Mouse (Mus musculus) right cerebral cortex, postnatal 36 days (tissue): ENCODE data around the gene Pcdh7.

Source experiments
- DNase-seq, 2 experiments: peaks; one replicate each; pipeline ENCODE4 v3.0.0; 2022; ENCODE audit warnings: low spot score in 2 of 2, mixed read lengths in 1 of 2

The Pcdh7 gene

GRCm38 (mm10) chr5:57921140-57921539 lies 203.4 kb downstream of the Pcdh7 start:
- no peak for DNase-seq

DNA sequence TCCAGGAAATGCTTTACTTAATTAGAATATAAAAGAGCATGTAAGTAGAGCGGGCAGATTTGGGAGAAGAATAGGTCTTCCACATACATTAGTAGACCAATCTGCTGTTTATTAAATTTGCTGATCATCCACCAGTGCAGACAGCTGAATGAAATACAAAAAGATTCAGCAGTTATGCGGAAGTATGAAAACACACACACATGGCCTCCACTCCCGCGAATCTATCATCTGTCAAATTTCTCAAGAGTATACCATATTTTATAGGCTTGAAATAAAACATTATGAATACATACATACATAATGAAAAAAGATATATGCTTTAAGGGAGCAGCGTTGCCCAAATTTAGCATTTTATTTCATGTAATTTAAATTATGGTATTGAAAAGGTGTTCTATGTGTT lies 213.6 kb downstream of the Pcdh7 start:
- no peak for DNase-seq

DNA sequence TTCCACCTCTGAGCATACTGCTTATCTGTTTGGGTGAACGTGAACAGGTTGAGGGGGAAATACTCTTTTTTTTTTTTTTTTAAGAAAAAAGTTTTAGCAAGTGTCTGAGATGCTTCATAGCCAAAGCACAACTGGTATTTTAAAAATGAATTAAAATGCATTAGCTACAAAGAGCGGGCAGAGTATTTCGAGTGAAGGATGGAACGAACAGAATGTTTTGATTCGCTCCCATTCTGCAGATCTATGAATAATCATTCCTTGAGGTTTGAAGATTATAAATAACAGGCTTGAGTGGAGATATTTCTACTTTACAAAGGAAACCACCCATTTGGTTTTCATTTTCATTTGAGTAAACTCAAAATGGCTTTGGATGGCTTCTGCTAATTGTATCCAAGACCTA lies 214.0 kb downstream of the Pcdh7 start:
- no peak for DNase-seq

GRCm38 (mm10) chr5:57934666-57935065 lies 216.9 kb downstream of the Pcdh7 start:
- DNase-seq = no peak

DNA sequence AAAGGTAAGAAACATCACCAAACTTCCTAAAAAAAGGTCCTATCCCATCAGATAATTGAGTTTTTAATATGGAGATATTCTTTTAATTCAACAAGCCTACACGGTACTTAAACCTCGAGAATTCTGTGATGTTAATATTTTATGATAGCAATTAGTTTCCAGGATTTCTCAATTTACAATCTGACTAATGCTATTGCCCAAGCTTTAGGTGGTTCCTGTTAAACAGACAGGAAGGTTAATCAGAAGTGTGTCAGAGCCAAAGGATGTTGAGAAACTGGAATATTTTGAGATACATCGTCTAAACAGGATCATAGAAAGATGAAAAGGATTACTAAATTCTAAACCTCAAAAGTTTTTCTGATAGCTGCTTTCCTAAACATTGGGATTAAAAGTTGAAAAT lies 222.7 kb downstream of the Pcdh7 start:
- DNase-seq = no peak

DNA sequence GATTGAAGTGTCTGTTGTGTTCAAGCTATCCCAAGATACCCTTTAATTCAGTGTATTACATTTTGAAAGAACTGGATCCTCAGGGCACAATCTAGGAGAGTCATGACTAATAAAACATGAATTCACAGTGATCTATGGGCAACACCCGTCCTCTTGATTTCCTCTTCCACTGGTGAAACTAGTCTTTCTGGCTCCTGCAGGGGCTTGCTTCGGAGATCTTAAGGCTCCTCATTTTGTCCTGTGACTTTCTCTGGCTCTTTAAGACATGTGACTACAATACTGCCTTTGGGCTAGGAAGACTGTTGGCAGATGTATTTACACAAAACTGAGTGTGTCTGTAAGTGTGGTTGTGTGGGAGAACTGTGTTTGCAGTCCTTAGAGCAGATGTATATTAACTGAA lies 225.4 kb downstream of the Pcdh7 start:
- no peak for DNase-seq

DNA sequence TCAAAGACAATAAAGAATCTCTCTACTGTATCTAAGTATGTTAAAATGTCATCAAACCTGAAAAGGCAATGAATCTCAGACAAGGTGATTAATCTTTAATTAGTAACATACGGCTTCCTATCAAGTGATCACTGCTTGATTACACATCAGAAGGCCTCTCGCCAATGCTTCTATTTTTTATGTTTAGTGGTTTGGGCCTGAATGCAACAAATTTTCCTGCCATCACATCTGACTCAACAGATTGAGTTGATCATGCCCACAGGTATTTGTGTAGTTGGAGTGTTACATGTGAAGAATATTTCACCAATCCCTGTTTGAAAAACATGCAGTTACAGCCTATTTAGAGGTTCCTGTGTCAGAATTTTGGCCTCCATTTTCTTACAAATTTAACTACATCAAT lies 225.8 kb downstream of the Pcdh7 start:
- no peak for DNase-seq

DNA sequence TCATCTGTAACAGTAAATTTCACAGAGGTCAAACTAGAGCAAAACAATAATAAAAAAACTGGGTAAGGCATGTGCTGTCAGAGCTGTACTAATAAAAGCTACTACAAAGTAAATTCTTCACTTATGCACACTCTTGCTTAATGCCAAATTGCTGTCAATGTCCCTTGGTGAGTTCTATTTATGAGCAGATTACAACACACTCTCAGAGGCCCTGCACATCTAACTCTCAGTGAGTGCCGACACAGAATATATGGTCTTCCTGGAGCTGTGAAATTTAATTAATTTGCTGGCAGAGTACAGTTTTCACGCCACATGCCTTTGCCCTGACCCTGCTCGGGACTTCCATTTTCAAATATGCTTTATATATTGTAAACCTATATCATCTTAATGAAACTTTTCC lies 227.7 kb downstream of the Pcdh7 start:
- no peak for DNase-seq

DNA sequence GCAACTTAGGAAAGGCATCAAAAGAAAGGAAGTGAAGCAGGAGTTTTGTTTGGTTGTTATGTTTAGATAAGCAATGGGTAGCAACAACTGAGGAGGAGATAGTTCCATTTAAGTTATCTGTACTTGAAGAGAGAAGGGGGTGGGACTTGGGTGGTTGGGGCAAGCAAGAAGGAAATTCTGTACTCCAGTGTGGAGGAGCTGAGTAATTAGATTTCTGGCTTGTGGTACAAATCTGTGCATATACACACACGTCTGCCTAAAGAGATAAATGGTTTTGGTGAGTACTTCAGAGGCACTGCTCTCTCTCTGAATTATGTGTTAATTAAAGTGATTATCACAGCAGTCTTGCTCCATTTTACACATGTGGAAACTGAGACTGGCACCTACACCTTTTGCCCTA lies 241.6 kb downstream of the Pcdh7 start:
- DNase-seq = no peak

DNA sequence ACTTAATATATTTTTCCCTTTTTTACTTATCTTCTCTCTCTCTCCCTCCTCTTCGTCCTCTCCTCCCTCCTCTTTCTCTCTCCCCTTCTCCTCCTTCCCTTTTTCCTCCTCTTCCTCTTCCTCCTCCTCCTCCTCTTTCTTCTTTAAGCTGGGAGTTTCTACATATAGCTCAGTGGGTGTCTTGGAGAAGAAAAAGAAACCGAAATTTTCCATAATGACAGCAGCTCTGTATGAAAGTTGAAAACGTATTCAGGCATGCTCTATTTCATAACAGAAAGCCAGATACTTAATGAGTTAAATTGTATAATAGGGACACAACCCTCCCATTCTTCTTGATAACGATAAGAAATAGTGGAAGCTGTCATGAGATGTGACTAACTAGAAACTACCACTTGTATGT lies 246.0 kb downstream of the Pcdh7 start:
- no peak for DNase-seq

GRCm38 (mm10) chr5:57964201-57964600 lies 246.4 kb downstream of the Pcdh7 start:
- DNase-seq = no peak

- no peak for DNase-seq
Measured at GRCm38 (mm10) chr5:57993584-57993983, 275.8 kb downstream of the Pcdh7 start.

GRCm38 (mm10) chr5:58021331-58021730 lies 303.6 kb downstream of the Pcdh7 start:
- no peak for DNase-seq

- DNase-seq = no peak
Measured at GRCm38 (mm10) chr5:58025123-58025522, 307.4 kb downstream of the Pcdh7 start.

GRCm38 (mm10) chr5:58025759-58026158 lies 308.0 kb downstream of the Pcdh7 start:
- no peak for DNase-seq

- no peak for DNase-seq
Measured at GRCm38 (mm10) chr5:58039875-58040274, 322.1 kb downstream of the Pcdh7 start.

DNA sequence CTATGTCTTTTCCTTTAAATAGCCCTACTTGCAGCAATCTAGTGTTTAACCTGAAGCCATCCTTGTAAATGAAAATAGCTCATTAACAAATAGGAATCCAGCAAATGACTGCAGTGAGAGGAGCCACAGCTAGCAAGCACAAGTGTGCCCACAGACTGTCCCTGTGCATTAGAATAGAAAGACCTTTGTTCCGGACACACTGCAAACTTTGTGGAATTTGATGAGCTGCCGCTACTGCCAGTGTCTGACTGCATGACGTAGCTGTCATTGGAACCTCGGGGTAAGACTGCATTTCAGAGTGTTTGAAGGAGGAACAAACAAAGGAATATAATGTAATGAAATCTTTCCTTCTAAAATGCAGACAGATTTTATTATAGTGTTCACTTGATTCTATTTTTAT lies 326.4 kb downstream of the Pcdh7 start:
- no peak for DNase-seq

DNA sequence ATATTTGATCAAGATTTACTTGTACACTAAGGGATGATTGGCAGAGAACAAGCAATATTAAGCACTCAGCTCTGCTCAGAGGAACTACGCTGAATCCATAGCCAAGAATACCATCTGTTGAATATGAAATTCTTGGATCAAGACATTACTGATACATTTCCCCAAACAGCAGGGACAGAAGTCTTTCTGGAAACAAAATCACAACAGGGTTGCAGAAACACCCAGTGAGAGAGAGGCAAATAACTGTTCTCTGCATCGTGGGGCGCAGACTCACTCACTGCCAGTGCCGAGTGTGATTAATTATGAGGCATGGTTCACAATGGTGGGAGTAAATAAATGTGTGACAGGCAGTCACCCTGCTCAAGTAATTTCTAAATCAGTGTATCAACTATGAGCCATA lies 363.3 kb downstream of the Pcdh7 start:
- no peak for DNase-seq

- DNase-seq = no peak
Measured at GRCm38 (mm10) chr5:58082230-58082629, 364.5 kb downstream of the Pcdh7 start.

GRCm38 (mm10) chr5:58083056-58083455 lies 365.3 kb downstream of the Pcdh7 start:
- DNase-seq = no peak

- DNase-seq = no peak
Measured at GRCm38 (mm10) chr5:58083972-58084371, 366.2 kb downstream of the Pcdh7 start.

DNA sequence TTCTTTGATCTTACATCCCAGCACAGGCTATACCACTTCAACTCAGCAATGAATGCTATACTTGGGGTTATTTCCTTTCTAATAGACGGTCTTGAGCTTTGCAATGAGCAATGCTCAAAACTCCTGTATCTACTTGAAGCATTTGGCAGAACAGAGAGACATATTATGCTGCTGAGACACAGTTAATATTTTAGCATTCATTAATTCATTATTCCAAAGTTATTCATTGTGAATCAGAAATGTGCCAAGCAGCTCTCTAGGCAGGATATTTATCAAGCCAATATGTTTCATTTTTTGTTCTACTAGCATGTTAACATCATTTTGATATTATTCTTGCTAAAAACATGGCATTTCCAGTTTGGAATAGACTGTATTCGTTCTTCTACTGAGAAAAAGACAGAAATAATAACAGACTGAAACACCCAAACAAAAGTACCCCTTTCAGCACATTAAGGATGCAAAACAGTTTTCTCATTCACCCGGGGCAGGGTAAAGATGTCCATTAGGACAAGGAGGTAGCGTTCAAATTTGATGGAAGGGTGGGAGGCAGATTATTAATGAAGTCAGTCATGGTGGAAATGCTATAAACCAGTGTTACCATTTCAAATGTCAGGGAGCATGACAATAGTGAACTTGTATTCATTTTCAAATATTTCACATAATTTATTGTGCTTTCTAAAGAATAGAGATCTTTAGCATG lies 391.0 kb downstream of the Pcdh7 start:
- DNase-seq = no peak

DNA sequence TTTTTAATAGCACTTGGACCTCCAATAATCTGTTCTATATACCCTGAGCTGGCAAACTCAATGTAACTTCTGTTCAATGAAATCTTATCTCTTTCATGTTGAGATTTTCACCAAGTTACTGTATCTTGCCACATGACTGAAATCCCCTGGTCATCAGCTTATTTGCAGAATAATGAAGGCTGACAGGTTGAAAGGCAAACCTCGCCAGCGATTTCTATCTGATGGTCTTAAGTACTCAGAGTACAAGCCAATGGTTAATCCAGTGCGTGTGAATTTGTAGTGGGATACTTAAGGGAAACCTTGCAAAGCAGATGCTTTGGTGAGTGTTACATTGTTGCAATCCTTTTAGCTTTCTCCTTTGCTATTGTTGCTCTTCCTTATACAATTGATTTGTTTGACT lies 398.3 kb downstream of the Pcdh7 start:
- no peak for DNase-seq

DNA sequence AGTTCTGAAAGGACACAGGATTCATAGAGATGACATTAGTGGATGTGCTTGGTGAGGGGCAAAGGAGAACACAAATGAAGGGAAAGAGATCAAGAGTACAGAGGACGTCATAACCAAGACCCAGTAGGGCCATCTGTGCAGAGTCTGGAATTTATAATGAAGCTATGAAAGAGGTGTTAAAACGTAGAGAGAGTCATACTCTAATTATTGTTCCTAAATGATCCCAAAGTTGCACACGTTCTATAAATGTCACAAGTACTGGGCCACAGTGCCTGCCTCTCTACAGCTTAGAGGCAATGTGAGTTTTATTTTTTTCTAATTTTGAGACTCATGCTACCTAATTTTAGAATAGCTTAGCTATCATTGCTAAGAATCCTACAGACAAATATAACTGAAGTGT lies 400.1 kb downstream of the Pcdh7 start:
- DNase-seq = no peak
